Mouse (Mus musculus): ENCODE data around the gene Nid1. TPM values are rescaled to one million over a fixed set of nuclear protein-coding genes. Genes with fewer than 3 reads are reported as not detected.

Gene Nid1
- polyA plus RNA-seq, 1 experiment = 39.3 TPM

- Histone ChIP-seq H3K27ac (ENCODE audit: insufficient read depth, low read length) (no peak overlapping the region), H3K36me3 (ENCODE audit: control insufficient read depth, insufficient read depth, low read length) (no peaks in the 10 kb centered on the region), H3K4me3 (ENCODE audit: extremely low read depth, insufficient read depth, insufficient read length) (no peak overlapping the region), H3K27me3 (ENCODE audit: control insufficient read depth, insufficient read depth, low read length) (no peaks in the 10 kb centered on the region), H3K4me1 (ENCODE audit: control insufficient read depth, insufficient read depth, insufficient read length) (peaks cover 4% of the 10 kb centered on the region)
- TF ChIP-seq CTCF (IDR thresholded peaks at IDR 0.05; ENCODE audit: extremely low read depth, insufficient read depth, insufficient read length, insufficient replicate concordance) (no peak), POLR2A (IDR thresholded peaks at IDR 0.05; ENCODE audit: low read depth, low read length) (no peak)
- 89% methylated on average over 5 of the region's 5 CpGs for WGBS
- DNase-seq (ENCODE audit: low read depth in 1 of 2, low spot score in 2 of 2) = no peak
These were observed 52.5 kb downstream of the Nid1 start for GRCm38 (mm10) chr13:13489861-13490260.

- TF ChIP-seq CTCF (IDR thresholded peaks at IDR 0.05; ENCODE audit: extremely low read depth, insufficient read depth, insufficient read length, insufficient replicate concordance) = no peak
- TF ChIP-seq POLR2A (IDR thresholded peaks at IDR 0.05; ENCODE audit: low read depth, low read length) = no peak
- H3K36me3 ChIP-seq (ENCODE audit: control insufficient read depth, insufficient read depth, low read length) = no peaks in the 10 kb centered on the region
- WGBS = 69% methylated on average over 2 of the region's 2 CpGs
- H3K4me1 ChIP-seq (ENCODE audit: control insufficient read depth, insufficient read depth, insufficient read length) = no peaks in the 10 kb centered on the region
- H3K27ac ChIP-seq (ENCODE audit: insufficient read depth, low read length) = no peak overlapping the region
- no peak for DNase-seq (ENCODE audit: low read depth in 1 of 2, low spot score in 2 of 2)
- H3K27me3 ChIP-seq (ENCODE audit: control insufficient read depth, insufficient read depth, low read length) = no peaks in the 10 kb centered on the region
- H3K4me3 ChIP-seq (ENCODE audit: extremely low read depth, insufficient read depth, insufficient read length) = no peak overlapping the region
These were observed 54.8 kb downstream of the Nid1 start for GRCm38 (mm10) chr13:13492151-13492550.

GRCm38 (mm10) chr13:13493517-13493916 lies 56.2 kb downstream of the Nid1 start:
- no peak overlapping the region for H3K27ac ChIP-seq (ENCODE audit: insufficient read depth, low read length)
- TF ChIP-seq POLR2A (IDR thresholded peaks at IDR 0.05; ENCODE audit: low read depth, low read length) = no peak
- no peak for TF ChIP-seq CTCF (IDR thresholded peaks at IDR 0.05; ENCODE audit: extremely low read depth, insufficient read depth, insufficient read length, insufficient replicate concordance)
- WGBS = 79% methylated on average over 3 of the region's 3 CpGs
- no peak for DNase-seq (ENCODE audit: low read depth in 1 of 2, low spot score in 2 of 2)
- H3K4me1 ChIP-seq (ENCODE audit: control insufficient read depth, insufficient read depth, insufficient read length) = no peaks in the 10 kb centered on the region
- H3K36me3 ChIP-seq (ENCODE audit: control insufficient read depth, insufficient read depth, low read length) = no peaks in the 10 kb centered on the region
- H3K4me3 ChIP-seq (ENCODE audit: extremely low read depth, insufficient read depth, insufficient read length) = no peak overlapping the region
- no peaks in the 10 kb centered on the region for H3K27me3 ChIP-seq (ENCODE audit: control insufficient read depth, insufficient read depth, low read length)

GRCm38 (mm10) chr13:13498022-13498421 lies 60.7 kb downstream of the Nid1 start:
- H3K36me3 ChIP-seq (ENCODE audit: control insufficient read depth, insufficient read depth, low read length) = no peaks in the 10 kb centered on the region
- no peak overlapping the region for H3K4me3 ChIP-seq (ENCODE audit: extremely low read depth, insufficient read depth, insufficient read length)
- no peaks in the 10 kb centered on the region for H3K4me1 ChIP-seq (ENCODE audit: control insufficient read depth, insufficient read depth, insufficient read length)
- no peak for TF ChIP-seq POLR2A (IDR thresholded peaks at IDR 0.05; ENCODE audit: low read depth, low read length)
- WGBS = 86% methylated on average over 2 of the region's 2 CpGs
- H3K27me3 ChIP-seq (ENCODE audit: control insufficient read depth, insufficient read depth, low read length) = no peaks in the 10 kb centered on the region
- no peak overlapping the region for H3K27ac ChIP-seq (ENCODE audit: insufficient read depth, low read length)
- DNase-seq (ENCODE audit: low read depth in 1 of 2, low spot score in 2 of 2) = no peak

GRCm38 (mm10) chr13:13502406-13502805 lies 65.1 kb downstream of the Nid1 start:
- Histone ChIP-seq H3K4me1 (ENCODE audit: control insufficient read depth, insufficient read depth, insufficient read length) (no peaks in the 10 kb centered on the region), H3K4me3 (ENCODE audit: extremely low read depth, insufficient read depth, insufficient read length) (no peak overlapping the region), H3K27ac (ENCODE audit: insufficient read depth, low read length) (no peak overlapping the region), H3K27me3 (ENCODE audit: control insufficient read depth, insufficient read depth, low read length) (no peaks in the 10 kb centered on the region), H3K36me3 (ENCODE audit: control insufficient read depth, insufficient read depth, low read length) (no peaks in the 10 kb centered on the region)
- no peak for TF ChIP-seq POLR2A (IDR thresholded peaks at IDR 0.05; ENCODE audit: low read depth, low read length)
- TF ChIP-seq CTCF (IDR thresholded peaks at IDR 0.05; ENCODE audit: extremely low read depth, insufficient read depth, insufficient read length, insufficient replicate concordance) = no peak
- DNase-seq (ENCODE audit: low read depth in 1 of 2, low spot score in 2 of 2) = no peak
- WGBS = 95% methylated on average over 10 of the region's 10 CpGs

- H3K27ac ChIP-seq (ENCODE audit: insufficient read depth, low read length) = no peak overlapping the region
- no peaks in the 10 kb centered on the region for H3K4me1 ChIP-seq (ENCODE audit: control insufficient read depth, insufficient read depth, insufficient read length)
- no peak overlapping the region for H3K4me3 ChIP-seq (ENCODE audit: extremely low read depth, insufficient read depth, insufficient read length)
- TF ChIP-seq POLR2A (IDR thresholded peaks at IDR 0.05; ENCODE audit: low read depth, low read length) (no peak), CTCF (IDR thresholded peaks at IDR 0.05; ENCODE audit: extremely low read depth, insufficient read depth, insufficient read length, insufficient replicate concordance) (no peak)
- no peaks in the 10 kb centered on the region for H3K36me3 ChIP-seq (ENCODE audit: control insufficient read depth, insufficient read depth, low read length)
- DNase-seq (ENCODE audit: low read depth in 1 of 2, low spot score in 2 of 2) = no peak
- WGBS = 66% methylated on average over 4 of the region's 4 CpGs
- H3K27me3 ChIP-seq (ENCODE audit: control insufficient read depth, insufficient read depth, low read length) = no peaks in the 10 kb centered on the region
These were observed 66.5 kb downstream of the Nid1 start for GRCm38 (mm10) chr13:13503695-13504386.

- no peaks in the 10 kb centered on the region for H3K36me3 ChIP-seq (ENCODE audit: control insufficient read depth, insufficient read depth, low read length)
- no peak for TF ChIP-seq POLR2A (IDR thresholded peaks at IDR 0.05; ENCODE audit: low read depth, low read length)
- no peak for TF ChIP-seq CTCF (IDR thresholded peaks at IDR 0.05; ENCODE audit: extremely low read depth, insufficient read depth, insufficient read length, insufficient replicate concordance)
- no peak for DNase-seq (ENCODE audit: low read depth in 1 of 2, low spot score in 2 of 2)
- H3K27me3 ChIP-seq (ENCODE audit: control insufficient read depth, insufficient read depth, low read length) = no peaks in the 10 kb centered on the region
- WGBS = 90% methylated on average over 5 of the region's 5 CpGs
- no peaks in the 10 kb centered on the region for H3K4me1 ChIP-seq (ENCODE audit: control insufficient read depth, insufficient read depth, insufficient read length)
- H3K4me3 ChIP-seq (ENCODE audit: extremely low read depth, insufficient read depth, insufficient read length) = no peak overlapping the region
- H3K27ac ChIP-seq (ENCODE audit: insufficient read depth, low read length) = no peak overlapping the region
These were observed 67.7 kb downstream of the Nid1 start for GRCm38 (mm10) chr13:13505063-13505462.

Data from spleen, adult 2 months (tissue).